Mouse (Mus musculus): Measurements from ENCODE around the gene Prtn3.

Prtn3 gene

DNA sequence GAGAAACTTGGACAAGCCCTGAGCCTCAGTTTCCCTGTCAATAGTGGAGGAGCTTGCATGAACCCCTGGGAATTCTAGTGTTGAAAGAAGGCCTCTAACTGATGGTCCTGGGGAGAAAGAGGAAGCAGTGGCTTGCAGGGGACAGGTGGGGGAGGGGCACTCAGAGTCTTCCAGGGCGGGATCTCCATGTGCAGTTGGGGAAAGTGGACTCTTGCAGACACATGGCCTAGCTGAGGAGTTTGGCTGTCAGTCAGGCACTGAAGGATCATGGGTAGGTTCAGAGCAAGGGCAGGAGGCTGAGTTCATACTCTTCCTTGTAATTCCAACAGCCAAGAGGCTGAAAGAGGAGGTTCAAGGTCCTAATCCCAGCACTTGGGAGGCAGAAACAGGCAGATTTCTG is 2.9 kb downstream of the Prtn3 start:
- WGBS: 82% methylated on average over 1 of the region's 1 CpGs

DNA sequence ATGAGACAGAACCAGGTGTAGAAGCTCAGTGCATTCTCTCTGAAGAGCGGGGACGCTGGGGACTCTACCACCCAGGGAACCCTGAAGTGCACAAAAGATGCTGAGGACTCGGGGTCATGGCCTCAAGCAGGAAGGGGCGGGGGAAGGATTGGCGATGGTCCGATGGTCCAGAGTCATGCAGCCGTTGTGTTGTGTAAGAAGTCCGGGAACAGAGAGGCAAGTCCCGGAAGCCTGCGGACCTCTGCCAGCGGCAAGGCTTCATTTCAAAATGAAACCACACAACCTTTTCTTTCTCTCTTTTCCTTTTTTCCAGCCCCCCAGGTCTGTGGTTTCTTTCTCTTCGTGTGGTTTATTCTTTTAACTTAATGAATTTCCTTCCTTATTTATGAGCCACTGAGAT is 3.5 kb downstream of the Prtn3 start:
- 69% methylated on average over 12 of the region's 12 CpGs for WGBS

DNA sequence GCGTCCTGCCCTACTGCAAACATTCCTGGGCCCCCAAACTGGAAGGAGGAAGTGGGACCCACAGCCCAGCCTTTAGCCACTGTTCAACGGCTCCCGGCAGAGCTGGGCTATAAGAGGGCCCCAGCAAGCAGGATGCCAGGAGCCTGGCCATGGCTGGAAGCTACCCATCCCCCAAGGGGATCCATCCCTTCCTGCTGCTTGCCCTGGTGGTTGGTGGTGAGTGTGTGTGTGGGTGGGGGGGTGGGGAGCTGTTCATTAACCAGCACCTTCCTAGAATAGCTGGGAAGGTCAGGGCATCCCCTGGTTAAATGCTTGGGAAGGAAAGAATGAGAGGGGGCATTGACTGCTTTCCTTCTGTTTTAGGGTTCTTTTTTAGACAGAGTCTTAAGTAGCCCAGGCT is 5.3 kb downstream of the Prtn3 start:
- 74% methylated on average over 3 of the region's 3 CpGs for WGBS

DNA sequence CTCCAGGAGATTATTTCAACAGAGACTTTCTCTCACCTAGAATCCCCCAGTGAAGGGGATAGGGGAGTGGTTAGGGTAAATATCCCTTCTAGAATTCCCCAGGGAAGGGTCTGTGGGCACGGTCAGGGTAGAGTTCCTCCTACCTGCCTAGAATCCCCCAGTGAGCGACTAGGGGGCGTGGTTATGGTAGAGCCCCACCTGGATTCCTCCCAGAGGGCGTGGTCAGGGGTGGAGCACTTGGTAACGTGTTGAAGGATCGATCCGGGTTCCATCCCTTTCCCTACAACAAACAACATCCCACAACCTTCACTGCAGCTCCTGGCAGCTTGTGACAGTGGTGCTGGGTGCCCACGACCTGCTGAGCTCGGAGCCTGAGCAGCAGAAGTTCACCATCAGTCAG is 6.4 kb downstream of the Prtn3 start:
- 31% methylated on average over 9 of the region's 9 CpGs for WGBS

DNA sequence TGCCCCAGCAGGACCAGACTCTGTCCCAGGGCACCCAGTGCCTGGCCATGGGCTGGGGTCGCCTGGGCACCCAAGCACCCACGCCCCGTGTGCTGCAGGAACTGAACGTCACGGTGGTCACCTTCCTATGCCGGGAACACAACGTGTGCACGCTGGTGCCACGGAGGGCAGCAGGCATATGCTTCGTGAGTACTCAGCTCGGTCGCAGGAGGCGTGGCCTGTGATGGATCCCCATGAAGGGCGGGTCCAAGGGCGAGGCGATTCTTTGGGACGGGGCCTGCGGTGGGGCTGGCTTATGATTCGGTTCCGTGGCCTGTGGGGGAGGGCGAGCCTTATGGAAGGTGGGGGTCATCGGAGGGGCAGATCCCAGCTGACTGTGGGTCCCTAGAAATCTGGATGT is 7.7 kb downstream of the Prtn3 start:
- 22% methylated on average over 22 of the region's 22 CpGs for WGBS

DNA sequence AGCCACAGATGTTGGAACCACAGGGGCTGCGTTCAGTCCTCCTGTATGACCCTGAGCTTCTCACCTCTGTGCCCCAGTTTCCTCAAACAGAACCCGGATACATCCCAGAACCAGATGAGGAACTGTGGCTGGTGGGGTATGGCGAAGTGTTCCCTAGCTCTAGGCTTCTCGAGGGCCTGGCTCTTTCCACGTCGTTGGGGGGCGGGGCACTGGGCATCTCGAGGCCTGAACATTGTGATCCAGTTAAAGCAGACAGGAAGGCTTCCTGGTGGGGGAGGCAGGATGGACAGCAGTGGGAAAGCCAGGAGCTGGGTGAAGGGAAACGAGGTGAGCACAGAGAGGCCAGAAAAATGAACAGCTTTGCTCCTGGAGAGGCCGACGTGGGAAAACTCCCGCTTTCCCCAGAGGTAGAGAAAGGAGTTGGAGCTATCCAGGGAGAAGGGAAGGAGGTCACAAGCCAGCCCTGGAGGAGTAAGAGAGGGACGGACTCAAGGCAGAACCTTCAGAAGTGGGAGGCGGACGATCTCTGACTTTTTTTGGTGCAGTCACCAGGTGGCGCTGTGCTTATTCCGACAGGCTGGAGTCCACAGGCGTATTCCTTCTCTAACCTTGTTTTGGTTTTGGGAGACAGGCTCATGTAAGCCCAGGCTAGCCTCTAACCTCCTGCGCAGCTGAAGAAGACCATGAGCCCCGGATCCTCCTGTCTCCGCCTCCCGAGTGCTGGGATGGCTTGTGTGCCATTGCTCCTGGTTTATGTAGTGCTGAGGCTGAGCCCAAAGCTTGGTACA is 9.2 kb downstream of the Prtn3 start:
- WGBS: 18% methylated on average over 22 of the region's 22 CpGs

DNA sequence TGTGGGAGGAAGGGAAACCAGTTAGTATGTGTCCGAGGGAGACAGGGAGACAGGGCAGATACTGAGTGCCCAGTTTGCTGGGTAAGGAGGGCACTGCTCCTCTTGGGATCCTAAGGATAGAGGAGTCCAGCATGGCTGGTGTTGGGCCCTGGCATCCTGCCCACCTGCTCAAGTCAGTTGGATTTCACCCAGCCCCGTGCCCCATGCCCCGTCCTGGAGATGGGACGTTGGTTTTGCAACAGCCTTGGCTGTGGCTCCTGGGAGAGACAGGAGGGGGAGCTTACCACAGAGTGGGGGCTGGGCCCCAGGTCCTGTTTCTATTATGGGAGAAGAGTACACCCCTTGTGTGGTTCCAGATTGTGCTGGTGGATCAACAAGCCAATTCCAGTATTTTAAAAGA is 10.2 kb downstream of the Prtn3 start:
- WGBS: 47% methylated on average over 4 of the region's 4 CpGs

DNA sequence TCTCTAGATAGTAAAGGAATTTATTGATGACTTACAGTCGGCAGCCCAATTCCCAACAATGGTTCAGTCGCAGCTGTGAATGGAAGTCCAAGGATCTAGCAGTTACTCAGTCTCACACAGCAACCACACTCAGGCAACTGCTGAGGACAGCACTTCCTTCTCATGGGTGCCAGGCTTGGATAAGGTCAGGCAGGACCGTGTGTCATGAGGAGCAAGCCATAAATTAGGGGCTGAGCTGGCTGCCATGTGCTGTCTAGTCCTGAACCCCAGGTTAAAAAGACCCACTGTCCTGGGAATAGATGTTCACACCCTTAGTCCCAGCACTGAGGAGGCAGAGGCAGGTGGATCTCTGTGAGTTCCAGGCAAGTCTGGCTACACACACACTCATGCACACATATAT is 10.7 kb downstream of the Prtn3 start:
- WGBS: 71% methylated on average over 3 of the region's 3 CpGs

DNA sequence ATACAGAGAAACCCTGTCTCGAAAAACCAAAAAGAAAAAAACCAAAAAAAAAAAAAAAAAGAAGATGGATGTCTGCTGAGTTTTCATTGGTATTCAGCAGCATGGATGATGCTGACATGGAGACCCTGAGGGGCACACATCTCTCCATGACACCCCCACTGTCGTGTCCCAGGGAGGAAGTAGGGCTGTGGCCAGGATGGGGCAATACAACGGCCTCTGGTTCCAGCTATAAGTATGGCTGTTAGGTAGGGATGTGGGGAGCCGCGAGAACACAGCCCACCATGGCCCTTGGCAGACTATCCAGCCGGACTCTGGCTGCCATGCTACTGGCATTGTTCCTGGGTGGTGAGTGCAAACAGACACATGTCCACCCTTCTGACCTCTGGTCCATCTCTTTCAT is 11.8 kb downstream of the Prtn3 start, which contains the start of gene Elane:
Gene Elane, plus strand, starts transcription at position 194 of the 400 bp plus-strand sequence.
- 85% methylated on average over 6 of the region's 6 CpGs for WGBS

DNA sequence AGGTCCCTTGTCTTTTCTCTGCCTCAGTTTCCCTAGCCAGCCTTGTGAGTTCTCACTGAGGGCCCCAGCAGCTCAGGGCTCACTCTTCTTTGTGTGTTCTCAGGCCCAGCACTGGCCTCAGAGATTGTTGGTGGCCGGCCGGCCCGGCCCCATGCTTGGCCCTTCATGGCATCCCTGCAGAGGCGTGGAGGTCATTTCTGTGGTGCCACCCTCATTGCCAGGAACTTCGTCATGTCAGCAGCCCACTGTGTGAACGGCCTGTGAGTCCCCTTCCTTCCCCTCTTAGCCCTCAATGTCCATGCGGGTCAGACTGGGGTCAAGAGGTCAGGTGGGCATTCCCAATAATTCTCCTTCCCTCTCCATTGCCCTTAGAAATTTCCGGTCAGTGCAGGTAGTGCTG is 12.3 kb downstream of the Prtn3 start:
- WGBS: 90% methylated on average over 8 of the region's 8 CpGs

DNA sequence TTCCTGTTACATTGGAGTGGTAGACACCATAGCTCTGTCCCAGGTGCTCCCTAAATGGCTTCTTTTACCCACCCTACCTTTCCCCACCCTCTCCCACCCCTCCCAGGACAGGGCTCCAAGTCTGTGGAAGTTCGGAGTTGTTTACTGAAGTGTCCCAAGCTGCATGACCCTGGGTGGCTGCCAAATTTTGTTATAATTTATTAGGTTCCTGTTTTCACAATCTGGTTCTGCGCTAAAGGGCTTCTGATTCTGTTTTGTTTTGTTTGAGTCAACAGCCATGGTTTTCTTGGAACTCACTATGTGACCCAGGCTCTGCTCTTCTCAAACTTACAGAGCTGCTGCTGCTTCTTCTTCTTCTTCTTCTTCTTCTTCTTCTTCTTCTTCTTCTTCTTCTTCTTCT is 15.1 kb downstream of the Prtn3 start:
- WGBS: 85% methylated on average over 2 of the region's 2 CpGs

DNA sequence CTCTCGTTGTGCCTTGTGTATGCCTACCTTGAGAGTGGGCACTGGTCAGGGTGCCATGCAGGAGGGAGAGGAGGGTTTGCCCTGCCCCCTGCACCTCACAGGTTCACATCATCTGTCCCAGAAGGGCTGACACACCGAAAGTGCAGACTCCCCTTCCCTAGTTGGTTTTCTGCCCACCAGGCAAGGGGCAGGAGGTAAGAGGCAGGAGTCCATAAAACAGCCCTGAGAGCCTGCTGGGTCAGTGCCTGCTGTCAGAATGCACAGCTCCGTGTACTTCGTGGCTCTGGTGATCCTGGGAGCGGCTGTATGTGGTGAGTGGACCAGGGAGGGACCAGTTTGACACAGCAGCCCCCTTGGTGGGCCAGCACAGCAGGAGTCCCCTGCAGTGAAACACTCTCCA is 16.4 kb downstream of the Prtn3 start, which contains the start of gene Cfd:
Gene Cfd, plus strand, starts transcription at position 184 of the 400 bp plus-strand sequence.
- WGBS: 52% methylated on average over 5 of the region's 5 CpGs

DNA sequence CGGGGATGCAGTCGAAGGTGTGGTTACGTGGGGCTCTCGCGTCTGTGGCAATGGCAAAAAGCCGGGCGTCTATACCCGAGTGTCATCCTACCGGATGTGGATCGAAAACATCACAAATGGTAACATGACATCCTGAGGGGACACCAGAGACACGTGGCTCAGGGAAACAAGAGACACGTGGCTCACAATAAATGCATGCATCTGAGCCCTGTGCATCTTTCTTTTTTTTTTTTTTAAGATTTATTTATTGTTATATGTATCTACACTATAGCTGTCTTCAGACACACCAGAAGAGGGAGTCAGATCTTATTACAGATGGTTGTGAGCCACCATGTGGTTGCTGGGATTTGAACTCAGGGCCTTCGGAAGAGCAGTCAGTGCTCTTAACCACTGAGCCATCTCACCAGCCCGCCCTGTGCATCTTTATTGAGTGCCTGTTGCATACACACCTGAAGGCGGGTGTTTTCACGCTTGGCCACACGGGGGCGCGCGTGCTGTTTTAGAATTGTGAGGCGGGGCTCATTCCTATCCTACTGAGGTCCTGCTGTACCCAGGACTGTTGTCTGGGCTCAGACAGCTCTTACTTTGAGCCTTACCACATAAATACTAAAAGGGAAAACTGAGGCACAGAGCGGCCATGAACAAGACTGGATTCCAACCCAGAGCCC is 18.3 kb downstream of the Prtn3 start:
- WGBS: 44% methylated on average over 22 of the region's 22 CpGs

DNA sequence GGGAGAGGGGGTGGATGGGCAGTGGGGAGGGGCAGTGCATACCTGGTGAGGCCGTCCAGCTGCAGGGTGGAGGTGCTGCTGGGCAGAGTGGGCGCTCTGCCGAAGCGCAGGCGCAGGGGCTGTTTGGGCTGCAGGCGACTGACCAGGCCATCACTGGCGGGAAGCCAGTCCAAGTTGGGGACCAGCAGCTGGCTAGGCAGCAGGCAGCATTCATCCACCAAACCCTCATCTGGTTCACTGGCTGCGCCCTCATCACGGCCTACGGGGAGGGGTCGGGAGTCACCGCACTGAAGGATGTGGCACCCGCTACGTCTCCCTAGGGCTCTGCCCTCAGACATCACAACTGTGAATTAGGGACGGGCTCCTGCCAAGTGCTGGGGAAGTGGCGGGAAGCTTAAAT is 22.0 kb downstream of the Prtn3 start:
- WGBS: 74% methylated on average over 16 of the region's 16 CpGs

DNA sequence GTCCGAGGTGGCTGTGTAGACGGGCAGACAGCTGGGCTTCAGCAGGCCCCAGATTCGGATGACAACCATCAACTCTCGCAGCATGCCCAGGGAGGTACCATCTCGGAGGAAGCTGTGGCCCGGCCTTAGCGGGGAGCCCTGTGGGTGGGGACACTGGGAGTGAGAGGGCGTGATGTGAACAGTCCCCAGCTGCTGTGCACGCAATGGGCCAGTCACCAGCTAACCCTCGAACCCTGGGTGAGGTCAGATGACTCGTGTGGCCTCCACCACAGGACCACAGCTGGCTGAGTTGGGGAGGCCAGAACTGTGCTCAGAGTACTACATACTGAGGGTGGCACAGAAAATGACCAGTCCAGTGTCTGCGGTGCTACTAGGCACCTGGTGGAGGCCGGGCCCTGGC is 22.5 kb downstream of the Prtn3 start:
- 85% methylated on average over 13 of the region's 13 CpGs for WGBS

DNA sequence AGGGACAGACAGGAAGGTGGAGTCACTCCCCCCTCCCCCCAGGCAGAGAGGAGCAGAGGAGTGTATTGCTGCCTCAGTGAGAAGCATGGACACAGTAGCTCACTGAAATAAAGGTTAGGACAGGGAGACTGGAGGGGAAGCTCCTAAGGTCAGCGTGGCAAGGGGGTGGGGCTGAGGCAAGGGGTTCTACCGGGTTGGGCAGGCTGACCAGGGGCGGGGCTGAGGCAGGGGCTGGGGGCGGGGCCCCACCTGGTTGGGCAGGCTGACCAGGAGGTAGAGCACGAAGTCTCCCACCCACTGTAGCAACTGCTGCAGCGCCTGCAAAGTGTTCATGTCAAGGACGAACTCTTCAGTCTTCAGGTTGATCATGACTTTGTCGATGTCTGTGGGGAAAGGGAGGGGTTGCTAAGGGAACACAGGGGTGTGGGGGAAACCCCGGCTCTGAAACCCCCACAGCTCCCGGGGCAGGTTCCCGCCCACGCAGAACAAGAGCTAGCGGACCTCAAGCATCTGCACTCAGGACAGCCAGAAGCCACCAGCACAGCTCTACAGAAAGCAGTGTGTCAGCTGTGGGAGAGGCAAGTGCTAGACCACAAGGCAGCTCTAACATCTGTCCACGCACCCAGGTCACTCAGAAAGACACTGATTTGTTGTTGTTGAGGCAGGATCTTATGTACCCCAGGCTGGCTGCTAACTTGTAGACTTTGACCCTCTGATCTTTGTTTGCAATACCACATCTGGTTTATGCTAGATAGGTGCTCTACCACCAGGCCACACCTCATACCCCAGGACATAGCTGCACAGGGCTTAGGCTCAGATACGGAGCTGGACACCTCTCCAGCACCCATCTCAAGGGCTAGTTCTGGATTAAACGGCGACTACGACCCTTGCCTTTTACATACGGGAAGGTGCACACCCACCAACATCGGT is 23.3 kb downstream of the Prtn3 start:
- 66% methylated on average over 20 of the region's 20 CpGs for WGBS

DNA sequence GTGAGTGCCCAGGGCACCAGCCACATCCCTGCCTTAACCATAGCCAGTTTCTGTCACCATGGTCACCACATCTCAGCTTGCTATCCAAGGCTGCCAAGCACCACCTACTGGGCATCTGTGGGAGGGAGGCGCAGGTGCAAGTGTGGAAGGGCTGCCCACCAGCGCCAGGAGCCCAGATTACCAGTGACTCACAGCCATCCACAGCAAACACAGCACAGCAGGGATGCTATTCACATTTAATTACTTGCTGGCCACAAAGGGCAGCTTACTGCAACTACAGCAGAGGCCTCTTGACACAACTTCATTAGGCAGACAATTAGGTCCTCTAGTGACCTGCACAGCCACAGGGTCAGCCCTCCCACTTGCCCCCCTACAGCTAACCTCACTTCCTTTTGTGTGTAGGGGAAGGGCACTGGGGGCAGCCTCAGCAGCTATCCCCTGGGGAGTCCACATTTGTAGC is 26.7 kb downstream of the Prtn3 start:
- WGBS: 21% methylated on average over 2 of the region's 2 CpGs

DNA sequence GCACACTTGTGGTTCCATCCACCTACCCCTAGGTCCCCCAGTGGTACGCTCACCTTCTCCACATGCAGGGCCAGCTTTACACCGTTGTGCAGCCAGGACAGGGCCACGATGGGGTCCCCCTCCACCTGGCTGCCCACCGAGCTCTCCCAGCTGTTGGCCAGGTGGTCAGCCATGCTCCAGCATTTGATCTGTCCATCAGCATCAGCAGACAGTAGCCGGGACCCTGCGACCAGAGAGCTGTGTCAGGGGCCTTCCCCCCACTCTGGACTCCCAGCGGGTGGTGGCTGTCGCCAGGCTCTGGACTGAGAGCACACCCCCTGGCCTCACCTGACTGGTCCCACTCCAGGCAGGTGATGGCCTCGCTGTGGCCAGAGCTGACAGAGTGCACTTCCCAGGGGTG is 32.4 kb downstream of the Prtn3 start:
- WGBS: 94% methylated on average over 9 of the region's 9 CpGs

DNA sequence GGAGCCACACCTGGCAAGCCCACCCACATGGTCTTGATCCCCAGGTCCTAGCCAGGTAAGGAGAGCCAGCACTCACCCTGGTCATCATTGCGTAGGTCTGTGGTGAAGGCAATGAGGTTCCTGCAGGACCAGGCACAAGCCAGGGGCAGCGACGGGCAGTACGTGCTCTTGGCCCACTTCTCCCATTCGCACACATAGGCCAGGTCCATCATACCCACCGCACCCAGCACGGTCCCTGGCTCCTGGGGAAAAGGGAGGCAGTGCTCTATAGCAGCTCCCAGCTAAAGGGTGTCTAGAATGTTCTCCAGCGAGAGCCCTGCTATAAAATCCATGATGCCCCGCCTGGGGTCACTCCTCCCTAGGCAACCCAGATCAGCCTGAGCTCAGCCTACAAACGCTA is 33.1 kb downstream of the Prtn3 start:
- WGBS: 94% methylated on average over 10 of the region's 10 CpGs

DNA sequence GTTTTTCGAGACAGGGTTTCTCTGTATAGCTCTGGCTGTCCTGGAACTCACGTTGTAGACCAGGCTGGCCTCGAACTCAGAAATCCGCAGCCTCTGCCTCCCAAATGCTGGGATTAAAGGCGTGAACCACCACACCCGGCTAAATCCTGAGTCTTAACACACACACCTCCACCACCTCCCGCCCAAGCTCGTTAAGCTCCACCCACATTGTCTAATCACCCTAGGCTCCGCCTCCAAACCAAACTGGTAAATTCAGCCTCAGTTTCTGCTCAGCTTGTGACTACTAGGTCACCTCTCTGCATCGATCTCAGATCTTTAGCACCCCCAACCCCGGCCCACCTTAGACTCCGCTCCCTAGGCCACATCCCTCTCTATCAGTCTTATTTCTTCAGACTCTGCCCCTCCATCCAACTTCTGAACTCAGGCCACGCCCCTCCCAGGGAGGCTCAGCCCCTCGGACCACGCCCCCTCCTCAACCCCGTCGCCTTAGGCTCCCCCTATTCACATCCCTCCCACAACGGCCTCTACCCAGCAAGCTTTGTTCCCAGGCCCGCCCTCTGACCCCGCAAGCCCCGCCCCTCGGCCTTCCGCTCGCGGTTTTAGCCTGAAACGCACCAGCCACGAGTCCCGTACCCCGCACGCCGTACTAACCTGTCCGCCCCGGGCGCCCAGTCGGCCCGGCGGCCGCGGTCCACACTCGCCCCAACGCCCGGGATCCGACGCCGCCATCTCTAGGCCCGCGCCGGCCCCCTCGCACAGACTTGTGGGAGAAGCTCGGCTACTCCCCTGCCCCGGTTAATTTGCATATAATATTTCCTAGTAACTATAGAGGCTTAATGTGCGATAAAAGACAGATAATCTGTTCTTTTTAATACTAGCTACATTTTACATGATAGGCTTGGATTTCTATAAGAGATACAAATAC is 34.2 kb downstream of the Prtn3 start, which contains the start of gene Med16:
Gene Med16, minus strand, starts transcription at position 757 of the 925 bp plus-strand sequence.
- 1% methylated on average over 52 of the region's 52 CpGs for WGBS

Data from cerebral cortex, adult 2 months (tissue).